11 mouse cellular contexts compared by ENCODE assay signal in genomic region chr2:31448756-31449440, GRCm38 (mm10). TPM values are rescaled to one million over a fixed set of nuclear protein-coding genes. Genes with fewer than 3 reads are reported as not detected.
DNase-seq lines count a peak whose midpoint lies in the region; ATAC-seq and TF ChIP-seq lines count a peak whose summit lies in the region.
"Had no signal": no experiment of that assay in that cellular context is flagged by ENCODE, and none has a peak within 500 bp of the region (broad histone marks: within the 10 kb centered on the region; RNA-seq: fewer than 3 reads in every experiment).

No protein-coding gene starts in this region.

- no peak for DNase-seq in intestine, embryonic 14.5 days (ENCODE audit: low spot score)
- peak; percentile 41 for DNase-seq in embryonic facial prominence, embryonic 14.5 days (ENCODE audit: low spot score)
- DNase-seq in hindbrain, embryonic 14.5 days (ENCODE audit: low spot score) = no peak
- no peak for DNase-seq in gastrocnemius, postnatal 14 days
- DNase-seq in right cerebral cortex, postnatal 25 days = no peak
- DNase-seq in lung, postnatal 0 days (ENCODE audit: low spot score) = no peak
- DNase-seq: thymus, adult 2 months had no signal

- H3K27me3 ChIP-seq in intestine, embryonic 14.5 days (replicated peaks; ENCODE audit: control insufficient read depth, insufficient read depth, low read length) = no peaks in the 10 kb centered on the region
- no peaks in the 10 kb centered on the region for H3K27me3 ChIP-seq in intestine, postnatal 0 days (replicated peaks; ENCODE audit: control insufficient read depth, insufficient read depth, low read length)
- H3K27me3 ChIP-seq in embryonic facial prominence, embryonic 14.5 days (replicated peaks; ENCODE audit: control insufficient read depth, insufficient read depth, low read length) = no peaks in the 10 kb centered on the region
- H3K27me3 ChIP-seq in hindbrain, embryonic 14.5 days (ENCODE audit: control insufficient read depth, insufficient read depth, low read length) = no peaks in the 10 kb centered on the region
- H3K27me3 ChIP-seq in neural tube, embryonic 15.5 days (replicated peaks) = no peaks in the 10 kb centered on the region
- H3K27me3 ChIP-seq in lung, postnatal 0 days (replicated peaks; ENCODE audit: insufficient read depth, low read length) = no peaks in the 10 kb centered on the region

- H3K4me2 ChIP-seq in intestine, embryonic 14.5 days (ENCODE audit: low read length) = no peak overlapping the region
- H3K4me2 ChIP-seq in intestine, postnatal 0 days (replicated peaks; ENCODE audit: low read depth) = no peak overlapping the region
- H3K4me2 ChIP-seq in embryonic facial prominence, embryonic 14.5 days (ENCODE audit: low read depth, low read length) = no peak overlapping the region
- no peak overlapping the region for H3K4me2 ChIP-seq in hindbrain, embryonic 14.5 days (replicated peaks)
- H3K4me2 ChIP-seq in neural tube, embryonic 15.5 days = no peak overlapping the region
- H3K4me2 ChIP-seq in lung, postnatal 0 days (replicated peaks; ENCODE audit: low read depth, low read length) = no peak overlapping the region

- no peak overlapping the region for H3K4me3 ChIP-seq in intestine, embryonic 14.5 days (ENCODE audit: low read depth, low read length)
- H3K4me3 ChIP-seq in intestine, postnatal 0 days (ENCODE audit: low read depth, low read length) = no peak overlapping the region
- no peak overlapping the region for H3K4me3 ChIP-seq in embryonic facial prominence, embryonic 14.5 days (ENCODE audit: low read depth, low read length)
- no peak overlapping the region for H3K4me3 ChIP-seq in hindbrain, embryonic 14.5 days (replicated peaks; ENCODE audit: low read length)
- H3K4me3 ChIP-seq in neural tube, embryonic 15.5 days (replicated peaks) = no peak overlapping the region
- no peak overlapping the region for H3K4me3 ChIP-seq in lung, postnatal 0 days (ENCODE audit: low read depth, low read length)

- no peaks in the 10 kb centered on the region for H3K9me3 ChIP-seq in intestine, embryonic 14.5 days (ENCODE audit: control insufficient read depth, low read length)
- no peaks in the 10 kb centered on the region for H3K9me3 ChIP-seq in intestine, postnatal 0 days (ENCODE audit: control insufficient read depth)
- H3K9me3 ChIP-seq in embryonic facial prominence, embryonic 14.5 days (ENCODE audit: control insufficient read depth, low read length) = no peaks in the 10 kb centered on the region
- H3K9me3 ChIP-seq in hindbrain, embryonic 14.5 days (ENCODE audit: control insufficient read depth, low read length) = no peaks in the 10 kb centered on the region
- no peaks in the 10 kb centered on the region for H3K9me3 ChIP-seq in neural tube, embryonic 15.5 days (replicated peaks)
- H3K9me3 ChIP-seq in lung, postnatal 0 days (ENCODE audit: low read length) = no peaks in the 10 kb centered on the region
- H3K9me3 ChIP-seq: megakaryocyte, embryonic 14.5 days had no signal

- H3K9ac ChIP-seq in intestine, embryonic 14.5 days (ENCODE audit: low read length) = no peak overlapping the region
- no peak overlapping the region for H3K9ac ChIP-seq in intestine, postnatal 0 days (ENCODE audit: low read depth, low read length)
- H3K9ac ChIP-seq in embryonic facial prominence, embryonic 14.5 days (ENCODE audit: low read depth, low read length) = no peak overlapping the region
- no peak overlapping the region for H3K9ac ChIP-seq in hindbrain, embryonic 14.5 days
- no peak overlapping the region for H3K9ac ChIP-seq in neural tube, embryonic 15.5 days (replicated peaks)
- no peak overlapping the region for H3K9ac ChIP-seq in lung, postnatal 0 days (replicated peaks; ENCODE audit: low read depth)

- ATAC-seq in intestine, embryonic 14.5 days (replicated peaks; ENCODE audit: low FRiP score, low TSS enrichment, low read depth) = no peak
- ATAC-seq in intestine, postnatal 0 days = no peak
- peak; percentile 23; the same call in 1 of the 2 replicates for ATAC-seq in embryonic facial prominence, embryonic 14.5 days (ENCODE audit: low read depth)
- ATAC-seq in hindbrain, embryonic 14.5 days (ENCODE audit: low FRiP score) = no peak
- ATAC-seq in neural tube, embryonic 15.5 days (ENCODE audit: low FRiP score) = no peak
- ATAC-seq in lung, postnatal 0 days = no peak
- ATAC-seq: activated CD4-positive, CD25-positive, alpha-beta regulatory T cell, adult 4 months had no signal

- TF ChIP-seq CTCF in intestine, postnatal 0 days (IDR thresholded peaks at IDR 0.05; ENCODE audit: low read depth) = no peak
- TF ChIP-seq CTCF in lung, postnatal 0 days (IDR thresholded peaks at IDR 0.05) = no peak

- H3K36me3 ChIP-seq in intestine, embryonic 14.5 days (ENCODE audit: control insufficient read depth, insufficient read depth, low read length) = no peaks in the 10 kb centered on the region
- H3K36me3 ChIP-seq in intestine, postnatal 0 days (ENCODE audit: control insufficient read depth, insufficient read depth) = no peaks in the 10 kb centered on the region; the same call in 1 of the 2 replicates
- H3K36me3 ChIP-seq in embryonic facial prominence, embryonic 14.5 days (ENCODE audit: control insufficient read depth, insufficient read depth, low read length) = no peaks in the 10 kb centered on the region
- H3K36me3 ChIP-seq in hindbrain, embryonic 14.5 days (replicated peaks; ENCODE audit: control insufficient read depth, insufficient read depth) = no peaks in the 10 kb centered on the region
- no peaks in the 10 kb centered on the region for H3K36me3 ChIP-seq in neural tube, embryonic 15.5 days
- H3K36me3 ChIP-seq in lung, postnatal 0 days (ENCODE audit: insufficient read depth, low read length) = no peaks in the 10 kb centered on the region

- TF ChIP-seq EP300 in lung, postnatal 0 days (IDR thresholded peaks at IDR 0.05) = no peak

- 48% methylated on average over 3 of the region's 3 CpGs for WGBS in intestine, embryonic 14.5 days
- 60% methylated on average over 3 of the region's 3 CpGs for WGBS in intestine, postnatal 0 days
- WGBS in embryonic facial prominence, embryonic 14.5 days = 41% methylated on average over 3 of the region's 3 CpGs
- WGBS in hindbrain, embryonic 14.5 days = 31% methylated on average over 3 of the region's 3 CpGs
- WGBS in neural tube, embryonic 15.5 days = 23% methylated on average over 3 of the region's 3 CpGs
- WGBS in lung, postnatal 0 days = 55% methylated on average over 3 of the region's 3 CpGs

- peaks cover 23% of the 10 kb centered on the region for H3K4me1 ChIP-seq in intestine, embryonic 14.5 days (replicated peaks; ENCODE audit: control insufficient read depth, insufficient read depth, low read length)
- peaks cover 14% of the 10 kb centered on the region; the same call in 1 of the 2 replicates for H3K4me1 ChIP-seq in intestine, postnatal 0 days (replicated peaks; ENCODE audit: control insufficient read depth, insufficient read depth, low read length)
- peaks cover 7% of the 10 kb centered on the region for H3K4me1 ChIP-seq in embryonic facial prominence, embryonic 14.5 days (ENCODE audit: control insufficient read depth, insufficient read depth, low read length)
- peaks cover 17% of the 10 kb centered on the region for H3K4me1 ChIP-seq in hindbrain, embryonic 14.5 days (replicated peaks; ENCODE audit: control insufficient read depth, insufficient read depth, low read length)
- peaks cover 21% of the 10 kb centered on the region for H3K4me1 ChIP-seq in neural tube, embryonic 15.5 days
- H3K4me1 ChIP-seq in lung, postnatal 0 days (ENCODE audit: insufficient read depth, low read depth, low read length) = no peaks in the 10 kb centered on the region; the same call in 1 of the 2 replicates

- H3K27ac ChIP-seq in intestine, embryonic 14.5 days (ENCODE audit: low read depth) = peak overlapping the region; percentile 64
- no peak overlapping the region for H3K27ac ChIP-seq in intestine, postnatal 0 days (ENCODE audit: low read depth, low read length)
- H3K27ac ChIP-seq in embryonic facial prominence, embryonic 14.5 days (replicated peaks; ENCODE audit: low read depth, low read length) = peak overlapping the region; percentile 45
- H3K27ac ChIP-seq in hindbrain, embryonic 14.5 days = 0 out of 2 replicates have a peak overlapping the region, but pooled peaks have one; percentile 33
- peak overlapping the region; percentile 70 for H3K27ac ChIP-seq in neural tube, embryonic 15.5 days (replicated peaks)
- no peak overlapping the region for H3K27ac ChIP-seq in lung, postnatal 0 days (ENCODE audit: low read length)

- intact Hi-C loops in gastrocnemius, postnatal 14 days (cut with DNase I; ENCODE audit: low total_unique reads) = no loop called here

RNA-seq across cellular contexts. Expression of gene Ass1, which starts 21.1 kb away (rescaled TPM):
- polyA plus RNA-seq in intestine, embryonic 14.5 days (2014; fragmentation: Nextera tagmentation; extraction: Ambion mirVana) = 64.6 and 72.8 TPM in 2 replicates
- 492 and 545 TPM in 2 replicates for polyA plus RNA-seq in intestine, postnatal 0 days (2015; fragmentation: Nextera tagmentation; extraction: Ambion mirVana)
- polyA plus RNA-seq in embryonic facial prominence, embryonic 14.5 days (2014; fragmentation: Nextera tagmentation; extraction: Ambion mirVana) = 24.1 and 25.4 TPM in 2 replicates
- polyA plus RNA-seq in hindbrain, embryonic 14.5 days (2014; fragmentation: Nextera tagmentation; extraction: Ambion mirVana) = 6.1 and 8.0 TPM in 2 replicates
- polyA plus RNA-seq in neural tube, embryonic 15.5 days (2015; fragmentation: Nextera tagmentation; extraction: Ambion mirVana) = 9.1 and 21.3 TPM in 2 replicates
- 1 to 10 TPM; 1.2 to 2.0 TPM for total RNA-seq in gastrocnemius, postnatal 14 days (2021)
- polyA plus RNA-seq in lung, postnatal 0 days (2015; fragmentation: Nextera tagmentation; extraction: Ambion mirVana) = 26.0 and 27.0 TPM in 2 replicates

Comparison
In these comparisons a context has a peak if more than half of its experiments do, and no peak if none do; other contexts are left out.
1. H3K27ac ChIP-seq: peak in intestine, embryonic 14.5 days (single experiment), embryonic facial prominence, embryonic 14.5 days (single experiment), hindbrain, embryonic 14.5 days (single experiment) and neural tube, embryonic 15.5 days (single experiment); none in intestine, postnatal 0 days (single experiment) and lung, postnatal 0 days (single experiment).